Mouse (Mus musculus): ENCODE data around the gene Ccdc32.

GRCm38 (mm10) chr2:119025239-119025616 is 4.0 kb downstream of the Ccdc32 start:
- TF ChIP-seq CTCF (IDR thresholded peaks at IDR 0.05; ENCODE audit: low read depth, low read length): no peak
- TF ChIP-seq POLR2A (IDR thresholded peaks at IDR 0.05; ENCODE audit: borderline replicate concordance, low read depth, low read length): no peak
